ENCODE assay signal across 8 mouse cellular contexts in the genomic region with DNA sequence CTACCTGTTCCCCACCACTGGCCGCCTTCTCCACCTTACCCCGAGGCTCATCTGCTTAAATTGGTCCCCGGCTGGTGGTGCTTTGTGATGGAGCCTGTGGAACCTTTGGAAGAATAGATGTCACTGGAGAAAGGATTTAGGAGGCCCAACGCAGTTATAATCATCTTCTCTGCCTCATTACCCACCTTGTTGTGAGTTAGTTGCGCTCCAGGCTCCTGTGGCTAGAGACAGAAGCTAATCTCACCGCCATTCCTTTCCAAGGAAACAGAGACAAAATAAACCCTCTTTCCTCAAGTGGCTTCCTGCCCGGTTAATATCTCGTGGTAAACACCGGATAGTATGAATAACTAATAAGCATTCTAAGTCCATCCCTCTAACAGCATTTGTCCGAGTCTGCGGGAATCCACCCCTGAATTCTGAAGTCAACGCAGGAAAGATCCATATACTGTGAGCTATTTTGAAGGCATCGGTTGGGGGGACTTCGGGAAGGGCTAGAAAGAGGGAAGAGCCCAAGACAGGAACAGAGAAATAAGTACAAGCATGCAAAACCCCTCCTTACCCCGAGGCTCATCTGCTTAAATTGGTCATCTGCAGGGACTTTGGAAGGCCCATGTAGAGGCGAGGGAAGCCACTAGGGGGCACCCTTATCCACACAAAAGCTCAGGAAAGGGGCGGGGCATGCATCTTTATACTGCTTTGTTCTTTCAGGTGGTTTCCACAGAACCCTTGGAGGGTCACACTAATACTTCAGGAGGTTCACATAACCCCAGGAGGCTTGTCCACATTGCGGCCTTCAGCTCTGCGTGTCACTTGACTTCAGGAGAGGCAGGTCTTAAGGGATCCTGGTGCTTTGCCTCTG. TPM values are rescaled to one million over a fixed set of nuclear protein-coding genes. Genes with fewer than 3 reads are reported as not detected.
A peak's percentile ranks its signal among the peaks of the same experiment; 100 is the strongest.
DNase-seq lines count a peak whose midpoint lies in the region; ATAC-seq and TF ChIP-seq lines count a peak whose summit lies in the region.

No protein-coding gene starts in this region.

- no peak overlapping the region for H3K4me2 ChIP-seq in kidney, embryonic 16.5 days (replicated peaks; ENCODE audit: low read depth, low read length)
- no peak overlapping the region for H3K4me2 ChIP-seq in stomach, embryonic 14.5 days (replicated peaks; ENCODE audit: low read depth, low read length)

- ATAC-seq in kidney, embryonic 16.5 days (ENCODE audit: low FRiP score, low TSS enrichment), result peak; percentile 63
- peak; percentile 74; the same call in 1 of the 2 replicates for ATAC-seq in stomach, embryonic 14.5 days (ENCODE audit: insufficient number of reproducible peaks, insufficient read depth, low FRiP score, low read depth)

- intact Hi-C loops in gastrocnemius, postnatal 36 days (cut with DNase I), result no loop called here

- H3K27ac ChIP-seq in kidney, embryonic 16.5 days (ENCODE audit: low read length), result no peak overlapping the region
- H3K27ac ChIP-seq in liver, adult 2 months (replicated peaks; ENCODE audit: insufficient read depth, low read depth, low read length), result no peak overlapping the region
- no peak overlapping the region for H3K27ac ChIP-seq in stomach, embryonic 14.5 days (ENCODE audit: low read length)

- no peaks in the 10 kb centered on the region for H3K4me1 ChIP-seq in kidney, embryonic 16.5 days (ENCODE audit: insufficient read depth, low read length)
- H3K4me1 ChIP-seq in liver, adult 2 months (ENCODE audit: control insufficient read depth, insufficient read depth, low read length), result no peaks in the 10 kb centered on the region
- H3K4me1 ChIP-seq in stomach, embryonic 14.5 days (ENCODE audit: control insufficient read depth, insufficient read depth, low read length), result no peaks in the 10 kb centered on the region

- no peaks in the 10 kb centered on the region for H3K36me3 ChIP-seq in kidney, embryonic 16.5 days (ENCODE audit: insufficient read depth, low read length)
- H3K36me3 ChIP-seq in liver, adult 2 months (ENCODE audit: control insufficient read depth, insufficient read depth, low read length), result no peaks in the 10 kb centered on the region
- H3K36me3 ChIP-seq in stomach, embryonic 14.5 days (ENCODE audit: control insufficient read depth, insufficient read depth, low read length), result no peaks in the 10 kb centered on the region

- no peak for TF ChIP-seq POLR2A in liver, adult 2 months (IDR thresholded peaks at IDR 0.05; ENCODE audit: extremely low read depth, insufficient read depth, low read length)

- no peaks in the 10 kb centered on the region for H3K79me2 ChIP-seq in liver, adult 2 months (ENCODE audit: control insufficient read depth, insufficient read depth, low read length)

- H3K4me3 ChIP-seq in kidney, embryonic 16.5 days (ENCODE audit: low read length), result no peak overlapping the region
- no peak overlapping the region for H3K4me3 ChIP-seq in liver, adult 2 months (ENCODE audit: insufficient read depth, low read depth, low read length)
- no peak overlapping the region for H3K4me3 ChIP-seq in stomach, embryonic 14.5 days (ENCODE audit: low read depth, low read length)

- peak; percentile 76 for TF ChIP-seq CTCF in liver, adult 2 months (IDR thresholded peaks at IDR 0.05; ENCODE audit: low read depth, low read length)

- WGBS in kidney, embryonic 16.5 days, result 39% methylated on average over 19 of the region's 19 CpGs
- WGBS in liver, adult 2 months, result 38% methylated on average over 19 of the region's 19 CpGs
- WGBS in stomach, embryonic 14.5 days, result 39% methylated on average over 19 of the region's 19 CpGs

- DNase-seq in 416B (ENCODE audit: low read depth), result peak; percentile 77
- DNase-seq in adrenal gland, adult (ENCODE audit: inconsistent age in 2 of 2, low spot score in 1 of 2), result peak; percentile 57 to 90
- peak; percentile 86 for DNase-seq in embryo, embryonic 10 days (ENCODE audit: low spot score)
- DNase-seq in gastrocnemius, postnatal 36 days, result peak; percentile 23 to 32
- peak; percentile 42 for DNase-seq in liver, adult 2 months (ENCODE audit: extremely low read depth, low read depth, low spot score)
- DNase-seq in natural killer cell, adult 2 months (ENCODE audit: low spot score in 2 of 2), result peak; percentile 40 to 58

- no peaks in the 10 kb centered on the region for H3K27me3 ChIP-seq in kidney, embryonic 16.5 days (ENCODE audit: insufficient read depth, low read length)
- H3K27me3 ChIP-seq in liver, adult 2 months (ENCODE audit: control insufficient read depth, insufficient read depth, low read length), result no peaks in the 10 kb centered on the region
- no peaks in the 10 kb centered on the region for H3K27me3 ChIP-seq in stomach, embryonic 14.5 days (ENCODE audit: control insufficient read depth, insufficient read depth, low read length)

- H3K9me3 ChIP-seq in kidney, embryonic 16.5 days (ENCODE audit: low read length), result no peaks in the 10 kb centered on the region
- no peaks in the 10 kb centered on the region for H3K9me3 ChIP-seq in stomach, embryonic 14.5 days (ENCODE audit: control insufficient read depth, low read depth, low read length)

- no peak overlapping the region for H3K9ac ChIP-seq in kidney, embryonic 16.5 days (replicated peaks; ENCODE audit: low read length)
- H3K9ac ChIP-seq in liver, adult 2 months (ENCODE audit: low read depth, low read length), result no peak overlapping the region
- H3K9ac ChIP-seq in stomach, embryonic 14.5 days (replicated peaks; ENCODE audit: low read depth, low read length), result no peak overlapping the region

RNA-seq across cellular contexts. Expression of a gene that starts 4.1 kb away (rescaled TPM):
- 10 to 100 TPM; 17.0 to 19.9 TPM for total RNA-seq in gastrocnemius, postnatal 36 days (2021)
- 49.3 and 50.2 TPM in 2 replicates for polyA plus RNA-seq in kidney, embryonic 16.5 days (2015; fragmentation: Nextera tagmentation; extraction: Ambion mirVana)
- 7.5 and 9.2 TPM in 2 replicates for total RNA-seq in liver, adult 2 months (2014; rRNA removed)
- polyA plus RNA-seq in liver, adult 2 months (2012; rRNA removed), result 39.2 and 46.0 TPM in 2 replicates
- 43.1 and 44.3 TPM in 2 replicates for polyA plus RNA-seq in stomach, embryonic 14.5 days (2014; fragmentation: Nextera tagmentation; extraction: Ambion mirVana)

RNA-seq across cellular contexts. Expression of a gene that starts 46.3 kb away (rescaled TPM):
- 1 to 10 TPM in 1 of 2 experiments, under 1 TPM in 1; 0.42 to 1.3 TPM for total RNA-seq in gastrocnemius, postnatal 36 days (2021)
- polyA plus RNA-seq in kidney, embryonic 16.5 days (2015; fragmentation: Nextera tagmentation; extraction: Ambion mirVana), result 1.0 and 1.1 TPM in 2 replicates
- not detected in 2 replicates for total RNA-seq in liver, adult 2 months (2014; rRNA removed)
- polyA plus RNA-seq in liver, adult 2 months (2012; rRNA removed), result not detected in 2 replicates
- polyA plus RNA-seq in stomach, embryonic 14.5 days (2014; fragmentation: Nextera tagmentation; extraction: Ambion mirVana), result 1.1 and 1.6 TPM in 2 replicates

Comparison
In these comparisons a context has a peak if more than half of its experiments do, and no peak if none do; other contexts are left out.
1. DNase-seq: peak in every context shown above with its lines; median percentile 86 in embryo, embryonic 10 days; 77 in 416B; 74 in adrenal gland, adult; 49 in natural killer cell, adult 2 months; 42 in liver, adult 2 months; 28 in gastrocnemius, postnatal 36 days.